14 mouse cellular contexts compared by ENCODE assay signal in the genomic region with DNA sequence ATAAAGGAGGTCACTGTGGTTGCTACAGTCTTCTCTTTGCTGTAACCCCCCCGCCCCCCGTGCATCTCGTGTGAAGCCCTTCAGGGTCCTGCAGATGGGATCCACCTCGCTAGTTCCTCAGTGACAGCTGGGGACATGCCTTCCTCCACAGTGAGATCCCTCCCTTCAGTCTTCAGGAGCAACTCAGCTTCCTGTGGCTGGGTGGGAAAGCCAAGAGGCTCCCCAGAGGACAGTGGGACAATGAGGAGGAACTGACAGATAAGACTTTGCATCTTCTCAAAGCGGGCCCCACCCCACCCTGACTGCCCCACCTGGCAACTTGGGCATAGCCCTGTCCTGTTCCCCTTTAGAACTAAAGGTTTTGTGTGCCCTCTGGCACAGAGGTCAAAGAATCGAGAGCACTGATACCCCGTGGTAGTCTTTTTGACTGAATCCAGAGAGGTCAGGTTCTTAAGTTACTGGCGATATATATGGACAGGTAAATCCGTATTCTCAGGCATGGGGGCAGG. TPM values are rescaled to one million over a fixed set of nuclear protein-coding genes. Genes with fewer than 3 reads are reported as not detected.
"Had no signal": no experiment of that assay in that cellular context is flagged by ENCODE, and none has a peak within 500 bp of the region (broad histone marks: within the 10 kb centered on the region; RNA-seq: fewer than 3 reads in every experiment).

No protein-coding gene starts in this region.

- H3K27ac ChIP-seq: kidney, embryonic 15.5 days; limb, embryonic 10.5 days; liver, embryonic 15.5 days; midbrain, embryonic 15.5 days; neural tube, embryonic 12.5 days; stomach, embryonic 15.5 days had no signal

- DNase-seq: kidney, adult 18-20 months; lung, adult 2 months; lung, postnatal 36 days; retina, postnatal 1 day; right cerebral cortex, postnatal 4 days; thymus, postnatal 36 days had no signal

- H3K4me3 ChIP-seq: kidney, embryonic 15.5 days; limb, embryonic 10.5 days; liver, embryonic 15.5 days; midbrain, embryonic 15.5 days; neural tube, embryonic 12.5 days; stomach, embryonic 15.5 days had no signal

RNA-seq across cellular contexts. Expression of gene Gm45837, which starts 48.7 kb away (rescaled TPM):
- total RNA-seq: left cerebral cortex, postnatal 14 days; megakaryocyte progenitor cell, adult 5-6 weeks had no signal
